Mouse (Mus musculus): ENCODE data around the gene Fat1. TPM values are rescaled to one million over a fixed set of nuclear protein-coding genes. Genes with fewer than 3 reads are reported as not detected.

Gene Fat1
- polyA plus RNA-seq, 1 experiment, result 1.4 TPM

DNA sequence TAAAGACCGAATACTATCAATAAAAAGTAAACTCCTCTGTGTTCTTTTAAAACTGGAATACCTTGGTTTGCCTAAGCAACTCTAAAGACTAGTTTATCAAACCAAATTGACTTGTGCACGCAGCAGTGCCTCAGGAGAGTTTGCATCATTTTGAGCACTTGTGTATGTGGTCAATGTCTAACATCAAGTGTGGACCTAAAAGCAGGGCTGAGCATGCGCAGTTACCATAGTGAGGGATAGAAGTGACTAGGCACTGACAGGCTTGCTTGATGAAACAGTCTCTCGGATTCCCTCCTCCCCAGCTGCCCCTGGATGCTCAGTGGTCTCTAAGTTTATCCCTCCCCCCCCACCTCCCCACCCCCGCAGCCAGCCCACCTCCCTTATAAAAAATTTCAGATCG is 1.8 kb upstream of the Fat1 start:
- Histone ChIP-seq H3K4me1 (ENCODE audit: control insufficient read depth, insufficient read depth, low read length) (no peaks in the 10 kb centered on the region), H3K4me3 (ENCODE audit: insufficient read depth, low read length) (no peak overlapping the region), H3K27ac (ENCODE audit: insufficient read depth, low read depth, low read length) (no peak overlapping the region)
- no peak for TF ChIP-seq POLR2A (IDR thresholded peaks at IDR 0.05; ENCODE audit: borderline replicate concordance, low read depth, low read length)
- TF ChIP-seq CTCF (IDR thresholded peaks at IDR 0.05; ENCODE audit: low read depth, low read length), result no peak

DNA sequence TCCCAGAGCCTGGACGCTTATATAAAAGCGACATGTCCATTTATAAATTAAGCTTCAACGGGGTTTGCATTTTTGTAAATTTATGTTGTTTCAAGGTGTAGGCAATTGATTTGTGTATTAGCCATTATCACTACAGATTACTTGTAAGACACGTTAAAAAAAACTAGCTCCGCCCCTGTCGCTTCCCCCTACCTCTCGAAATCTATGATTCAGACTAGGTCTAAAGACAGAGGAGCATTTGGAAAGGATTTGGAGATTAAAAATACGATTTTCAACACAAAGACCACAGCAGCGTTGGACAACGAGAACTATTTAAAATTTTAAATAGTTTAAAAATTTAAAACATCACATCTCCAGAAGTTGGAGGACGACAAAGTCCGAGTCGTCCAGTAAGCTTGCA is 831 bp upstream of the Fat1 start:
- Histone ChIP-seq H3K27ac (ENCODE audit: insufficient read depth, low read depth, low read length) (no peak overlapping the region), H3K4me3 (ENCODE audit: insufficient read depth, low read length) (no peak overlapping the region), H3K4me1 (ENCODE audit: control insufficient read depth, insufficient read depth, low read length) (no peaks in the 10 kb centered on the region)
- no peak for TF ChIP-seq POLR2A (IDR thresholded peaks at IDR 0.05; ENCODE audit: borderline replicate concordance, low read depth, low read length)
- TF ChIP-seq CTCF (IDR thresholded peaks at IDR 0.05; ENCODE audit: low read depth, low read length), result no peak

DNA sequence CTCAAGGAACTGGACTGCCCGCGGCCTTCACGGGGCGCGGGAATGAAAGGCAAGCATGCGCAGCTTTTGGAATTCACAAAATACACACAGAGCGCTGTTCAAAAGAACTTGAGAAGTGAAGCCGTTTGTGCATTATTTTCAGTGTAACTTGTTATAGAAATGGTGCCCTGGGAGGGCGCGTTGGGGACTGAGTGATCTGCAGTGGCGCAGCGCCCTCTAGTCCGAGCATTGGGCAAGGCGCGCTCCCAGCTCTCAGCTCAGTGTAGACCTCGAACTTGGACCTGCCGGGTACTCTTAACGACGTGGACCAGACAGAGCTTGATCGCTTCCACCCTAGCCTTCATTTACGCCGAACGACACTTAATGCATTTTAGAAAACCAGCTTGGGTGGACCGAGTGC is 494 bp downstream of the Fat1 start:
- Histone ChIP-seq H3K4me3 (ENCODE audit: insufficient read depth, low read length) (peak overlapping the region; percentile 12; the same call in 1 of the 2 replicates), H3K27ac (ENCODE audit: insufficient read depth, low read depth, low read length) (no peak overlapping the region), H3K4me1 (ENCODE audit: control insufficient read depth, insufficient read depth, low read length) (no peaks in the 10 kb centered on the region)
- TF ChIP-seq POLR2A (IDR thresholded peaks at IDR 0.05; ENCODE audit: borderline replicate concordance, low read depth, low read length) (no peak), CTCF (IDR thresholded peaks at IDR 0.05; ENCODE audit: low read depth, low read length) (peak; percentile 43)

DNA sequence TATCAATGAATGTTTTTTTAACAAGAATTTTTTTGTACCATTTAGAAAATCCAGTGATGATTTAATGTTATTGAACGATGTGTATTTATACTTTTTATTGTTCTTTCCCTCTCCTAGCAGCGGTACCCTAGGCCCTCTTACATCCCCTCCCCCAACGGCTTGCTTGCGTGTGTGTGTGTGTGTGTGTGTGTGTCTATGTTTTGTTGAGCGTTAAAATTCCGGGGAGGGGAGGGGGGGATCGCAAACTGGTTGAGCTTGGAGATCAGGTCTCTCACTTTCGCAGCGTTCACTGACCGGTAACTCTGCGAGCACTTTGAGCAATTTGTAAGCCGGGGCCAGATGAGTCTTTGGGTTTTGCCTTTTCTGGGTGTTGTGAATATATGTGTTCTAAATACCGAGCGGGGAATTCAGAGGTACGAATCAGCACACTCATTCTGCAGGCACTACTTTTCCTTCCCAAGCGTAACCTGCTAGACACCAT is 1.3 kb downstream of the Fat1 start:
- Histone ChIP-seq H3K4me3 (ENCODE audit: insufficient read depth, low read length) (no peak overlapping the region), H3K27ac (ENCODE audit: insufficient read depth, low read depth, low read length) (no peak overlapping the region), H3K4me1 (ENCODE audit: control insufficient read depth, insufficient read depth, low read length) (no peaks in the 10 kb centered on the region)
- TF ChIP-seq POLR2A (IDR thresholded peaks at IDR 0.05; ENCODE audit: borderline replicate concordance, low read depth, low read length) (no peak), CTCF (IDR thresholded peaks at IDR 0.05; ENCODE audit: low read depth, low read length) (no peak)

DNA sequence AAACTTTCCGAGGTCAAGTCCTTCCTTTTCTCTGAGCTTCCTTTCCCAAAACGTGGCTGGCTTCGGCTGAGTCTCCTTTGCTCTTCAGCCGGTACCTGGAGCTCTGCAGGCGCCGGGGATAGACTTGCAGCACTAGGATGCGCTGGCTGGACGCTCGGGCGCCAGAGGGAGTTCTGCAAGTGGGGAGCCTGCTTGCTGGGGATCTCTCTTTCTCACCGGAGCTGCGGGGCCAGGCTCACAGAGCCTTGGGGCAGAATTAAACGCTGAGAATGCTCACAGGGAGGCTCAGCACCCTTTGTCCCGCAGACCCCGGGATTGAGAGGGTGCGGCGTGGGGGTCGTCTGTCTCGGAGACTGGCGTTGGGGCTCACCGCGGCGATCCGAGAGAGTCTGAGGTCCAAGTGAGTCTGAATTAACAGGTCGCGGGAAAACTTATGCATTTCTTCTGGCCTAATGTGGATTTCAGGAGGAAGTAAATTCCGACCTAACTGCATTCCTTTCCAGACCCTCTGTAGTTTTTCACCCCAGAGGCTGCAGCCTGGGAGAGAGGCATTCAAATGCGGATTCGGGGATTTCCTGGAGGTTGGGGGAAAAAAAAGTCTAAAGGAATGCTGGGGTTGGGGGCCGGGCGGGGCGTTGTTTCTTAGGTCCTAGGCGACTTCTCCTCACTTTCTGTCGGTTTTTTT is 2.0 kb downstream of the Fat1 start:
- Histone ChIP-seq H3K4me3 (ENCODE audit: insufficient read depth, low read length) (peak overlapping the region; percentile 41), H3K27ac (ENCODE audit: insufficient read depth, low read depth, low read length) (no peak overlapping the region), H3K4me1 (ENCODE audit: control insufficient read depth, insufficient read depth, low read length) (no peaks in the 10 kb centered on the region)
- TF ChIP-seq CTCF (IDR thresholded peaks at IDR 0.05; ENCODE audit: low read depth, low read length), result no peak
- no peak for TF ChIP-seq POLR2A (IDR thresholded peaks at IDR 0.05; ENCODE audit: borderline replicate concordance, low read depth, low read length)

DNA sequence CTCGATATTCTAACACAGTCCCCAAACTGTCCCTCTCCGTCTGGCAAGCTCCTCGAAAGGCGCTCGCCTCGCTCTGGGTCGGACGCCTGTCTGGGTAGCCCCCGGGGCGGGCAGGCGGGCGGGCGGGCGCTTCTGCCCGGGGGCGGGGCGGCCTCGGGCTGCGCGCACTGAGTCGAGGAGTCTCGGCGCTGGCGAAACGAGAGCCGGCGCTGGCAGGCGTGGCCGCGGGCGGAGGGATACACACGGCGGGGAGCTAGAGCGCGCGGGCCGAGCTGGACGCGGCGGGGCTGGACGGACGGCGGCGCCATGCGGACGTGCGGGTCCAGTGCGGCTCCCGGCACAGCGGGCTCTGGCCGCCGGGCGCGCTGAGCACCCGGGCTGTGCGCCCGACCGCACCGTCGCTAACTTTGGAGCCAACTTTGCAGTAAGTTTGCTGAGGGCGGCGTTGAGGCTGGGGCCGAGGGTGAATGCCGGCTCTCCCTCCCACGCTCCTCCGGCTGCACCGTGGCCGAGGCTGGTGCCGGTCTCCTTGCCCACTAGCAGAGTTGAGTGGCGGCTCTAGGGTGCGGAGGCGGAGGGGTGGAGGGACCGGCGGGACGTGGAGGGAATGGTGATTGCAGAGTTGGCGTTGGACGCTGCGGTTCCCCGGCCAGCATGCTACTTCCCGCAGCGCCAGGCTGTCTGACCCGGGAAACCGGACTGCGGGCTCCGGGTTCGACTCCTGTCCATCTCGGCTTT is 2.8 kb downstream of the Fat1 start:
- Histone ChIP-seq H3K4me3 (ENCODE audit: insufficient read depth, low read length) (peak overlapping the region; percentile 52), H3K27ac (ENCODE audit: insufficient read depth, low read depth, low read length) (no peak overlapping the region), H3K4me1 (ENCODE audit: control insufficient read depth, insufficient read depth, low read length) (no peaks in the 10 kb centered on the region)
- TF ChIP-seq POLR2A (IDR thresholded peaks at IDR 0.05; ENCODE audit: borderline replicate concordance, low read depth, low read length), result no peak
- no peak for TF ChIP-seq CTCF (IDR thresholded peaks at IDR 0.05; ENCODE audit: low read depth, low read length)

DNA sequence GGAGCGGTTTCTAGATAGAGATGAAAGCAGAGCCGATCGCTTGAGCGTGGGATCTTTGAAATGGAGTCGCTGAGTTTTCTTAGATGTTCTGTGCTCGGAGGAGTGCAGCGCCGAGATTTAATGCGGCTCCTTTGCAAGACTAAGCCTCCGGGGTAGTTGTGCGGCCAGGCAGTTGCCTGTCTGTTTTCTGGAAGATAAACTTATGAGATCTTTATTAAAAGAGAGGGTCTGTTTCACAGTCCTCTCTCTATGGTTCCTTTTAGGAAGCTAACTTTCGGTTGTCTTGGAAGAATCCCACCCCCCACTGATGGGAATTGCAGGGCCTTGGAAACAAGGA is 3.4 kb downstream of the Fat1 start:
- Histone ChIP-seq H3K27ac (ENCODE audit: insufficient read depth, low read depth, low read length) (no peak overlapping the region), H3K4me1 (ENCODE audit: control insufficient read depth, insufficient read depth, low read length) (no peaks in the 10 kb centered on the region), H3K4me3 (ENCODE audit: insufficient read depth, low read length) (peak overlapping the region; percentile 52)
- TF ChIP-seq POLR2A (IDR thresholded peaks at IDR 0.05; ENCODE audit: borderline replicate concordance, low read depth, low read length) (no peak), CTCF (IDR thresholded peaks at IDR 0.05; ENCODE audit: low read depth, low read length) (no peak)

DNA sequence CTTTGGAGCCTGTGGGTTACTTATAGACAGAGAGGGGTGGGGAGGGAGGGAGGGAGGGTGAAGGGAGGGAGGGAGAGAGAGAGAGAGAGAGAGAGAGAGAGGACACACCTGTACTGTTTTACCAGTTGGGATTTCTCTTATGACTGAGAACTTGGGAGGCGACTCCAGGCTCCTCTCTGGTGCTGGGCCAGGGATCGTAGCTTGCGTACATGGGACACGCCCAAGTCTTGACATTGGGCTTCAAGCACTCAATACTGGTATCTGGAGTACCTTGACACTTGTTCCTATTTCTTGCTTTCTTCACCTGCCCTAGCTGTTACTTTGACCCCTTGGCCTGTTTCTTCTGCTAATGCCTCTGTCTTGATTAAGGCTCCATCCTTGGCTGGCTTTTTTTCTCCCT is 10.3 kb downstream of the Fat1 start:
- Histone ChIP-seq H3K27ac (ENCODE audit: insufficient read depth, low read depth, low read length) (no peak overlapping the region), H3K4me1 (ENCODE audit: control insufficient read depth, insufficient read depth, low read length) (no peaks in the 10 kb centered on the region), H3K4me3 (ENCODE audit: insufficient read depth, low read length) (no peak overlapping the region)
- TF ChIP-seq POLR2A (IDR thresholded peaks at IDR 0.05; ENCODE audit: borderline replicate concordance, low read depth, low read length), result no peak
- no peak for TF ChIP-seq CTCF (IDR thresholded peaks at IDR 0.05; ENCODE audit: low read depth, low read length)

DNA sequence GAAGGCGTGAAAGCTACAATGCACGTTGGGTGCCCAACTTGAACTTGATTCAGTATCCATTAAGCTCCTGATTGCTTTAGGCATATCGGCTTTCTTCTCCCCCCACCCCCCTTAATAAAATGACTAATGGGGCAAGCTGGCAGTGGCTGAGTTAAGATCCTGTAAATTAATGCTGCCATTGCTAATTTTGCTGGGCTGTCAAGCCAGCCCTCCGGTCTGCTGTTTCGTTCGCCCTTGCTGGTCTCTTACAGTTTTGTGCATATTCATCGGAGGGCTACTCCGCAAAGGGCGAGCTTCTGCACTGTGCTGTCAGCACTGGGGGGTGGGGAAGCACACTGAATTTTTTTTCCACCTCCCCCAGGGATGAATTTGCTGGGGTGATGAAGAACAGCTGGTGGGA is 13.3 kb downstream of the Fat1 start:
- Histone ChIP-seq H3K4me3 (ENCODE audit: insufficient read depth, low read length) (no peak overlapping the region), H3K4me1 (ENCODE audit: control insufficient read depth, insufficient read depth, low read length) (no peaks in the 10 kb centered on the region), H3K27ac (ENCODE audit: insufficient read depth, low read depth, low read length) (no peak overlapping the region)
- no peak for TF ChIP-seq POLR2A (IDR thresholded peaks at IDR 0.05; ENCODE audit: borderline replicate concordance, low read depth, low read length)
- no peak for TF ChIP-seq CTCF (IDR thresholded peaks at IDR 0.05; ENCODE audit: low read depth, low read length)

DNA sequence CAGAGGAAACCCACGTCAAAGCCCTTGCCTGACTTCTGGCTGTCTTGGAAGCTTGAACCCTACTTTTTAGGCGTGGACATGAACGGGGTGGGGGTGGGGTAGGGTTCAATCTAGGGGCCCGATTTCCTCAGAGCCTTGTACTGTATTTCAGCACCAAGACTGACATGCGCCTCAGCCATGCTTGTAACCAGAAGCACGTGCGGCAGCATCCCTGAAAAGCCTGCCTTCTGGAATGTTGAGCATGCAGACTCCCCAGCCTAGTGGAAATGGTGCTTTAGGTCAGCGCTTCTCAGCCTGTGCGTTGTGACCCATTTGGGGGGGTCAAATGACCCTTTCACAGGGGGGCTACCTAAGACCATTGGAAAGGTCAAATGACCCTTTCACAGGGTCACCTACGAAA is 25.2 kb downstream of the Fat1 start:
- no peak for TF ChIP-seq CTCF (IDR thresholded peaks at IDR 0.05; ENCODE audit: low read depth, low read length)
- no peak for TF ChIP-seq POLR2A (IDR thresholded peaks at IDR 0.05; ENCODE audit: borderline replicate concordance, low read depth, low read length)
- Histone ChIP-seq H3K4me1 (ENCODE audit: control insufficient read depth, insufficient read depth, low read length) (no peaks in the 10 kb centered on the region), H3K4me3 (ENCODE audit: insufficient read depth, low read length) (no peak overlapping the region), H3K27ac (ENCODE audit: insufficient read depth, low read depth, low read length) (no peak overlapping the region)
